Mouse (Mus musculus): ENCODE data around the gene Cenpp. TPM values are rescaled to one million over a fixed set of nuclear protein-coding genes. Genes with fewer than 3 reads are reported as not detected.

Gene Cenpp
- total RNA-seq, 2 experiments from 2014 or later = 43.8 to 44.6 TPM

DNA sequence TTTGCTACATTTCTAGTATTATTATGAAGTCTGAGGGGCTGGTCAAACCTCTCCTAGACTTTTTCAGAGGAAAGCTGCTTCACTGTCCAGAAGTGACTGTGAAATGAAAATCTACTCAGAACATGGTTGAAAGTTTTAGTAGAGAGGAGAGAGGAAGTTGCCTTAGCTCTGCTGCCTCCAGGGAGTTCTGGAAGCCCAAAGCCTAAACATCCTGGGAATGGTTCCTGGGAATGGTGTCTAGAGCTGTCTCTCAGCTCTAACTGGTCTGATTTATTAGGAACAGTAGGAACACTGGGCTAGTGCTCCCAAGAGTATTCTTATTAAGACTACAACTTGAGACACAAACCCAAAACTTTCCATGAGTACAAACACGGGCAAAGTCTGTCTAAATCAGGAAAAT, 106.1 kb downstream of the Cenpp start:
- ATAC-seq (replicated peaks; ENCODE audit: low FRiP score, low TSS enrichment, poor library complexity, severe bottlenecking) = no peak

DNA sequence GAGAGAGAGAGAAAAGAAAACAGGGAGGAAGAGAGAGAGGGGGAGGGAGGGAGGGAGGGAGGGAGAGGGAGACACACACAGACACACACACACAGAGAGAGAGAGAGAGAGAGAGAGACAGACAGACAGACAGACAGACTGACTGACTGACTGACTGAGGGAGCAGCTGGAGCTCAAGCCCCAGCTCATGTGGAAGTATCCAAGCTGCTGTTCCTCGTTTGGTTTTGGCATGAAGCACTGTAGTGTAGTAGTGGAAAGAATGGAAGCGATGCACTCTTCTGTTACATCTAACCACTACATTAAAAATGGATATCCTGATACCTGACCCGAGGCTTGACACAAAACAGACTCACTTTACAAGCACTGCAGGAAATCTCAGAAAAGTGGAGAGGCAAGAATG, 106.9 kb downstream of the Cenpp start:
- no peak for ATAC-seq (replicated peaks; ENCODE audit: low FRiP score, low TSS enrichment, poor library complexity, severe bottlenecking)

DNA sequence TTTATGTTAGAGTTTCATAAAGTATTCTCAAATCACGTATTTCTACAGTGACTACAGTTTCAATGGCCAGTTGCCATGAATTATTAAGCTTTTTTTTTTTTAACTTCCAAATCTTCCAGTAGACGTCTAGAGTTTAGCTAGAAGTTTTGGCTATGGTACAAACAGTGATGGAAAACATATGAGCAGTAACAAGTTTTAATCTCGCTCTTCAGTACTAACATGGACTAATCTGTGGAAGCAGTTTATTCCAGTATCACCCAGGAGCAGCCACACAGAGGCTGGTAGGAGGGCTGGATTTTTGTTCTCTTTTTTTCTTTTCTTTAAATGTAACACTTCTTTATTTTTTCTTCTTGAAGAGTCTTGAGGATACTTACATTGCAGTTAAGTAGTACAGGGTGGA, 108.3 kb downstream of the Cenpp start, which contains the start of gene Aspn:
Aspn (plus strand) TSS at position 165 of the 400 bp plus-strand sequence.
- no peak for ATAC-seq (replicated peaks; ENCODE audit: low FRiP score, low TSS enrichment, poor library complexity, severe bottlenecking)

DNA sequence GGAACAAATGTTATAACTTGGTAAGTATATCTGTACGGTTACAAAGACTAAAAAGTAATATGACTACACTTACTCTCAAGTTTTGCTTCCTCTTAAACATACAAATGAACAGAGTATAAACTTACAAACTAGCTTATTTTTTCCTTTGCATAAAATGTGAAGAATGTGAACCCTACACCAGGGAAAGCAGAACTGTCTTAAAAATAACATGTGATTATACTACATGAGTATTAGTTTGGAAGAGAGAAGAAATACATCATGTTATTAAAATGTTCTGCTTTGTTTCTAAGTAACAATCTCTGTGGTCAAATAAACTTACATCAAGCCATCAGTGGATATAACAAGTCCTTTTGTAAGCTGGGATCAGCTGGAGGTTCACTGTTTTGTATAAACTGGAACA, 113.9 kb downstream of the Cenpp start:
- ATAC-seq (replicated peaks; ENCODE audit: low FRiP score, low TSS enrichment, poor library complexity, severe bottlenecking) = no peak

DNA sequence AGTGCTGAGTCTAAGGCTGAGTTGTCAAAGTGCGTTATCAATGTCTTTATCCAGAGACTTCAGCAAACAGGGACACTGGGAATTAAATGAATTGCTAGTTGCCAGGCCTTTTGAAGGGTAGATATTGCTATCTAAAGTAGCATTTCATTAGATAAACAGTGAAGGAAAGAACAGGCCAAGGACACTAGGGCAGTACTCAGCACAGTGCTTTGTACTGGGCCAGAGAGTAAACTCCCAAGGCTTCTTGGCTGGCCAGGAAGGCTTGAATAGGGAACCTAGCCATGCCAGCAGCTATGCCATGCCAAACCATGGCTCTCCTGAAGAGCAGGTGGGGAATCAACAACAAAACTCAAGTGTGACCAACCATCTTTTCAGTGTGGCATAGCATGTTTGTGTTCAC, 115.6 kb downstream of the Cenpp start:
- ATAC-seq (replicated peaks; ENCODE audit: low FRiP score, low TSS enrichment, poor library complexity, severe bottlenecking) = no peak

DNA sequence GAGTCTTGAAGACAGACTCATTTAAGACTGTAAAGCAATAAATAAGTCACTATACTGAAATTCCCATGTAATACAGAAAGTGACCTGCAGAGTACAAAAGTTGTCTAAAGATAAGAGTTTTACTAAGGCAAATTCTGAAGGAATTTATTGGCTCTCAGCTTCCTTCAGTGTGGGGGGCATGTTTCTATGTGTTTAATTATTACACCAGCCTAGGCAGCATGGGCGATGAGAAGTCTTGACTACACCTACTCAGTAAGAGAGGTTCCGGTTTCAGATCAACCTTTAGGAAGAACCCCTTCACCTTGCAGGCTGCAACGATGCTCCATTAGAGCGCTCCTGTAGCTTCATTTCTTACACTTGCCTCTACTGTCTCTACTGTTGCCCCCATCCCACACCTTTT, 121.9 kb downstream of the Cenpp start:
- ATAC-seq (replicated peaks; ENCODE audit: low FRiP score, low TSS enrichment, poor library complexity, severe bottlenecking) = no peak

DNA sequence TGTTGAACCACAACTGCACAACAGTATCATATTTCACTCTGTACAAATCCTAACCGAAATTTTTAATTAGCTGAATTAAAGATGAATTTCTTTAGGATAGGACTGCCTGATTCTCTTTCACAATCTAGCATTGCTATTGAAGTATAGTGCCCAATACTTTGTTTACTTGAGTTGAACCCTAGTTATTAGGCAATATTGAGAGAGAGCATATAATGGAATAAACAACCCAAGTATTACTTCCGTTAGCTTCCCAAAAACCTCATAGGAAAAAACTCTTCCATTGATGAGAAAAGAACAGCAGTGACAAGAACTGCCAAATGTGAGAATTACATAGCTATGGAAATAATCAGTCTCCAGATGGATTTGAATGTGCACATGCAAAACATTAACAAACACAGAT, 126.3 kb downstream of the Cenpp start:
- no peak for ATAC-seq (replicated peaks; ENCODE audit: low FRiP score, low TSS enrichment, poor library complexity, severe bottlenecking)

DNA sequence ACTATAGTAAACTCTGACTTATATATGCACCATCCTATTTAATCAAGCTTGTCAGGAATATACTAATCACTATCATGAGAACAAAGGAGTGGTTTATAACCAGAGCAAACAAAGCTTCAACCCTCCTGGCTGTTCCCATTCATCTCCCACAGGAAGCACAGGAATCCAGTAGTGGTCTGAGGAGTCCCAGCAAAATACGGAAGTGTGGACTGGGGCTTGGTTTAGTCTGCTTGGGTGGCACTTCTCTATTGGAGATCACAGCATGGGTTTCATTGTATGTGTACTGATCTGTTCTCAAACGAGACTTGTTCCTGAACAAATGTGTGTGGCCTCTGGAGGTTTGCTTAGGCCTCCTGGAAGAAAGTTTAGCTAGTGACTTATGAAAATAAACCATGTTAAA, 133.8 kb downstream of the Cenpp start:
- ATAC-seq (replicated peaks; ENCODE audit: low FRiP score, low TSS enrichment, poor library complexity, severe bottlenecking) = no peak

DNA sequence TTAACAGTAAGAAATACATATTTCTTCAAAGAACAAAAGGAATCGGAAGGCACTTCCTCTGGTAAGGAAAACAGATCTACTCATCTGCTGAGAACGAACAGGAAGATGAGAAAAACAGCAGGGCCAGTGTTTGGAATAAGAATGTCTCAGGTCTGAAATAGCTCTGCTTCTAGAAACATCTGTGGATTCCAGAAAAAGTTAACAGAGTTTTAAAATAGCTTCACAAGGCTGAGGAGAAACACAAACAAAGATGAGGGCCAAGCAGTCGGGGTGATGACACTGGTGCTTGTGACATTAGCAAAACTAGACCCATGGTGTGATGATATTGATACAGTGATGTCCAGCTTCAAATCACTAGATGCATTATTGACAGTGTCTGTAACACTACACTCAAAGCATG, 145.4 kb downstream of the Cenpp start:
- ATAC-seq (replicated peaks; ENCODE audit: low FRiP score, low TSS enrichment, poor library complexity, severe bottlenecking) = no peak

DNA sequence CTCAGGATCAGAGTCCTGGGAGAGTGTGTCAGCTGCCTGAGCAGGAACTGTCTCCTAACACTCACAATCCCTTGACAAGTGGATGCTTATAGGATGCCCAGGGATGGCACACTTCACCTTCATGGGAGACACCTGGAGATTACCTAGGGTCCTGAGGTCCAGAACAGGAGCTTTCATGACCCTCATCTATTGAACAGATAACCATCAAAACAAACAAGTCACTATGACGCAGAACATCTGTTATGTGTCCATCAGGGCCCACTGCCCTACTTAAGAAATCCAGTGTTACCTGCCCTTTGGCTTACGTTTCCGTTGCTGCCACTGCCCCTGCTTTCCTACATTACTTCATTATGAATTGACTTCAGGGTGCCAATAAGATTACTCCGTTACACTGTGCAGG, 146.8 kb downstream of the Cenpp start:
- no peak for ATAC-seq (replicated peaks; ENCODE audit: low FRiP score, low TSS enrichment, poor library complexity, severe bottlenecking)

DNA sequence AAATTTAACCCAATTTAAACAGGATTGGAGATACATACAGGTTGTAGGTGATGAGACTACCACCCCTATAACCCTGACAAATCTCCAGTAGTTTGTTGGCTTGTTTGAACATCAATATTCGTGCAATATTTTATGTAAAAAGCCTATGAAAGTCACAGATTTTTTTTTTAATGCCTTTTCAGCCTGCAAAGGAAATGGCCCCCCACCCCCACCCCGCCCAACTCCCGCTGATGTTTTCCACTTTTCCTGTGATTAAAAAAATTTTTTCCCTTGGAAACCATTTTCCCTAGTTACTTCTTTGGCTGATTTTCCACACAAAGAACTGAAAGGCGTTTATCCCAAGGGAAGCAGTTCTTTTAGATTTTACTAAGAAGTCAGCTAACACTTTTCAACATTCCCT, 148.1 kb downstream of the Cenpp start, which contains the start of gene Ecm2:
Ecm2 (plus strand) TSS at position 301 of the 400 bp plus-strand sequence.
- no peak for ATAC-seq (replicated peaks; ENCODE audit: low FRiP score, low TSS enrichment, poor library complexity, severe bottlenecking)

DNA sequence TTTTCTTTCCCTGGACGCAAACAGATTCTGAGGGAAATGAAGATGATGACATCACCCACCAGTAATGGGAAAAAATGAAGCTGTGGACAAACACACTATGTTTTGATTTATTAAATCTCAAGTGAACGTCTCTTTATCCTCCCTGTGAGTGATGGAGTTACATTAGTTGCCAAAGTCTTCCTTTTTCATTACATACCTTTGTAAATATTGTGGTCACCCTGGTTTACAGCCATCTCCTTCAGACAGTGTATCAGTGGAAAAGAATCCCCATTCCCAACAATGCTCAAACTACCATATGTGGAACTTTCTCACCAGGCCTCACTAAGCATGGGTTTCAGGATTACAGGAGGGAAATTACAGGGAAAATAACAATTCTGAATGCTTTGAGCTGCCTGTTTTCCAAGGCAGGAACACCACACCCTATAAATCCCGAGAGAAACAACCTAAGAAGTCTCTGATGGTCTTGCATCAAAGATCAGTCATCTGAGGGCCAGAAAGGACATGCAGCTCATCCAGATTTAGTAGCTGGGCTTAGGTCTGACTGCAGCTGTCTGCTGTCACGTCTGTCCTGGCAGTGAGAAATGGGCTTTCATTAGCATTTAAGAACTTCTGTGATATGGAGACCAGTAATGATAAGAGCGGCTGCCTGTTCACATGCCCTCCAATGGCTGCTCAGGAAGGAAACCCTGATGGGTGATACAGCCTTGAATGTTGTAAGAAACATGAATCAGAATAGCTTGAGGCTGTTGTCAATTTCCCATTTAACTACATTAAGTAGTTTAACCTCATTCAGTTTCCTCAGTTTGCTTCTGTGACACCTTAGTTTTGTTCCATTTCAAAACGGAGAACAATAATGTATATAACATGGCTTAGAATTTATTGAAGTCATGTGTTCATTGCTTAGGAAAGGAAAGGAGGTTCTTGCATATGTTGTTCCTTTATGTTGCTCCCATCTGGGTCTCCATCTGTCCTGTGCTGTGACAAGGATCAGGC, 159.9 kb downstream of the Cenpp start, which contains the start of gene Tes3-ps:
Tes3-ps (plus strand) TSS at position 943 of the 993 bp plus-strand sequence.
- no peak for ATAC-seq (replicated peaks; ENCODE audit: low FRiP score, low TSS enrichment, poor library complexity, severe bottlenecking)

DNA sequence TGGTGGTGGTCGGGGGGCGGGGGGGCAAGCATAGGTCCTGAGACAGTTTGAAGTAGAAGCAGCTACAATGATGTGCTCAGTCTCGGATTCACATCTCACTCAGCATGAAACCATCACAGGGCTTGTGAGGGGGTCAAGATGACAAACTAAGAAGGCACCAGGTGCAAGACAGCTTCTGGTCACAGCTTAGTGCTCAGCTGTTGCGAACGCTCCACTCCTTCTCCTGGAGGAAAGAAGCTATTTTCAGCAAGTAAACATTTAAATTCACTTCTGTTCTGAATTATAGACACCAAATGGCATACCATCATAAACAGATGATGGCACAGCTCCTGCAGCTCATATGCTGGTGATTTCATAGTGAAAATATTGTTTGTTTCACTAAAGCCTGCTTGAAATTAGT, 167.2 kb downstream of the Cenpp start:
- ATAC-seq (replicated peaks; ENCODE audit: low FRiP score, low TSS enrichment, poor library complexity, severe bottlenecking) = no peak

DNA sequence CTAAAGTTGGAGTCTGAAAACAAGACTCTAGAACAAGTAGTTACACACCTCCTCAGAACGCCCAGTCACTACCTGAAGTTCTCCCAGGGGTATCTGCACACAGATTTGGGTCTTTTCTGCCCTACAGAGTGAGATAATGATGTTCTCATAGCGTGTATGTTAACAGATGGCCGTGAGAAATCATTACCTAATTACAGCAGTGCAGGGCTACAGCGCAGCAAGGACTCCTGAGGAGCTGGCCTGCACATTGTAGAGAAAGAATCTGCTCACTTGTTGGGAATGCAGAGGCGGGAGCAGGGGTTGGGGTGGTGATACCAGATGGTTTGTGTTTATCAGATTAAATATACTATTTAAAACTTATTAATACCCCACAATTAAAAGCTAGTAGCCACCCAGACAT, 172.0 kb downstream of the Cenpp start:
- ATAC-seq (replicated peaks; ENCODE audit: low FRiP score, low TSS enrichment, poor library complexity, severe bottlenecking) = no peak

DNA sequence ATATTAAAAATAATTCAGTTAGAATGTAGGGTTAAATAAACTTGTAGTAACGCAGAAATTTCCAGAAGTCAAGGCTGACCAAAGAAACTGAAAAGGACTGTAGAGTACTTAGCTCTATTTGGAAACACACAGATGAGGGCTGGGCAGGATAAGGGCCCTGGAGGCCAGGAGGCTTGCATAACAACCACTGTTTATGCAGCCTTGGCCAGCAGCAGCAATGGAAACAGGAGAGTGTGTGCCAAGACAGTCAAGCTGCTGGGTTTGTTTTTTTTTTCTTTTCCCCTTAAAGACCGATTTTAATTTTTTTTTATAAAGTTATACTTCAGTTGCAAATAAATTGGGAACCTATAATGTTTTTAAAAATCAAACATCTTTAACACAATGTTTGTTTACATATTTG, 172.5 kb downstream of the Cenpp start:
- no peak for ATAC-seq (replicated peaks; ENCODE audit: low FRiP score, low TSS enrichment, poor library complexity, severe bottlenecking)

DNA sequence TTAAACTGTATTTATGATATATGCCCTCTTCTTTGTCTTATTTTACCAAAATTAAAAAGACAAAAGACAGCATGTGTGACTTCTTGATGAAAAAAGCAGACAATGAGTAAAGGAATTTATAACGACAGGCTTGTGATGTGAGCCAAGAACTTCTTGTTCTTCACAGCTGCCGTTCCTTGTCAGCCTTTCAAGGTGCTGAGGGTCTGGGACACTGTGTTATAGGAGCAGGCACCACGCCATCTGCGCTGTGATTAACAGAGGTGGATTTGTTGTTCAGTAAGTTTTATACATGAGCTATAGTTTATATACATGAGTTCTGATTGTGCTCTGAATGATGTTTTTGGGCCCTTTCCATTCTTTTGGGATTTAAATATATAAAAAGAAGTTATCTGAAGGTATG, 173.2 kb downstream of the Cenpp start:
- ATAC-seq (replicated peaks; ENCODE audit: low FRiP score, low TSS enrichment, poor library complexity, severe bottlenecking) = no peak

DNA sequence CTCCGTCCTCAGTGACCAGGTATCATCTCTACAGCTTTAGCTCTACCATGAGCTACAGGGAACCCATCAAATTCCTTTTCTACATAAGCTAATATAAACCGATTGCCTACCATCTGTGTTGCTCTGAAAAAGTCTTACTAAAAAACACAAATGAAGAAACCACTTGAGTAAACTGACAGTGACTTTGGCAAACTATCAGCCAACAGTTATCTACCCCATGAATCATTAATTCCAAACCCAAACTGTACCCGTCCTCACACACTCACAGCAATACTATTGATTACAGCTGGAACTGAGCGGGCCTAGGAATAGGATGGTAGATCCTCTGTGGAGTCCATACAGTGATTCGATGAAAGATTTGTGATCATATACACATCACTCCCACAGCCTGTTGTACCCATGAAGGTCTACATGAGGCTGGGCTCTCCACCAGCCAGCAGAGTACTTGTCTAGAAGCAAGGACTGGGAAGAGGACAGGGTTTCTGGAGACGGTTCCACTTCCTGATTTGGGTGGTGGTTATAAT, 173.7 kb downstream of the Cenpp start:
- ATAC-seq (replicated peaks; ENCODE audit: low FRiP score, low TSS enrichment, poor library complexity, severe bottlenecking) = no peak

DNA sequence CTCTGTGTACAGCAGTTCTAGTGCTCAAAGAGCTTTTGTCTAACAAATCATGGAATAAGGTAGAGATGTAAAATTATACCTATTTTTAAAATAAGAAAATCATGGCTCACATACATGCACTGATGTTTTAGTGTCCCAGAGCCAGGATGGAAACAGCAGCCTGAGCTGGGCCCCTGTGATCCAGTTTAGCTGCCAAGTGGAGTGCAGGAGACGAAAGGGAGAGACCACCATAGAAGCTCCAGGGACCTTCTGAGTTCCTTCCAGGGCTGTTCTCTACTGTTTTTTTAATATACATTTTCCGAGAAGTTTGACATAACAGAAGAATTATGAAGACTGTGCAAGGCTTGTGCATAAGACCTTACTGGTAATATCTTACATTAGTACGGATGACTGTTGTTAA, 174.7 kb downstream of the Cenpp start:
- ATAC-seq (replicated peaks; ENCODE audit: low FRiP score, low TSS enrichment, poor library complexity, severe bottlenecking) = no peak

DNA sequence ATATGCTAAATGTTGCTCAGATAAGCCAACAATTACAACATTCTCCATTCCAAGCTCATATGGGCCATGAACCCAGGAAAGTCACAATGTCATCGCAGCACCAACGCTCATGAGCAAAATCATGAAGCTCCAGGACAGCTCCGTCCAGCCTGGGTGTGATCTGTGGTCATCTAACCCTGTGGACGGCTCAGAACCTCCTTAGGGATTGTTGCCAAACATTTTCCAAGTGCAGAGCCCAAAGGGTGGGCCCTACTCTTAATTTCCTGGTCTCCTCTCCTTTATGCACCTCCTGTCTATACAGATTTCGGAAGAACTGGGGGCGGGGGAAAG, 179.9 kb downstream of the Cenpp start:
- no peak for ATAC-seq (replicated peaks; ENCODE audit: low FRiP score, low TSS enrichment, poor library complexity, severe bottlenecking)

DNA sequence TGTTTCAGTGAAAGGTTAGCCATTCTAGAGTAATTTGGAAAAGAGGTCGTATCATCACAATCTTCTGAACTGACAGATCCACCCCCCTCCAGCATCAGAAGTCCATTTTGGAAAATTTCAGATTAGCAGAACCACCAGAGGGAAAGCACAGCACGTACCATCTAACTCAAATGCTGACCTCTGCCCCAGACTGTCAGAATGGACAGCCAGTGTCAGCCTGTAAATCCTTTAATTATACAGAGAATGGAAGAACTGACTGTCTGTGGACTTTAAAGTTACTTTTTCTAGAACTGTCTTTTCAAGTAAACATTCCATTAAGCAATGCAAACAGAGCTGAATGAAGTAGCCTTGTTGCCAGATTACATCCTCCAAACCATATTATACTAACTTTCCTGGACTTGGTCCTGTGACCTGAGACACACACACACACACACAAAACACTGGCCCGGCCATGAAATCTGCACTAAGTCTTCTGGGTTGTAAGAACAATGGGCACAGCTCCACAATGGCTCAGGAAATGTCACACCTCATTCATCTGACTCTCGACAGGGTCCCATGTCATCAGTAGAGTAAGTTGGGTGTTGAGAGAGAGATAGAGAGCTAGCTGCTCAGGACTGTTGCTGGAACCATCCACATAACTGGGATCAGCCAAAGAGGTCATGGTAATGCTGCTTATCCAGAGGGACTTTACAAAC, 180.5 kb downstream of the Cenpp start:
- no peak for ATAC-seq (replicated peaks; ENCODE audit: low FRiP score, low TSS enrichment, poor library complexity, severe bottlenecking)

All from megakaryocyte-erythroid progenitor cell, adult 5-6 weeks (primary cell).